Mouse (Mus musculus) G1E (cell line): ENCODE measurements around the gene Cd2bp2. TPM values are rescaled to one million over a fixed set of nuclear protein-coding genes. Genes with fewer than 3 reads are reported as not detected.
A peak's percentile ranks its signal among the peaks of the same experiment; 100 is the strongest.

Experiments
- ATAC-seq: 2 replicates; pipeline ENCODE4 v1.8.0; 2016; ENCODE audit warnings: mild to moderate bottlenecking; ENCODE audit not compliant: insufficient number of reproducible peaks, poor library complexity, low FRiP score, severe bottlenecking; ENCODE audit errors: extremely low read depth
- DNase-seq: peaks from one replicate; pipeline ENCODE4 v3.0.0; 2012; ENCODE audit warnings: low spot score
- H3K27me3 ChIP-seq: 2 replicates; pipeline ENCODE4 v1.6.1; 2012; ENCODE audit warnings: mild to moderate bottlenecking, low read length, inconsistent platforms; ENCODE audit not compliant: insufficient read depth
- H3K36me3 ChIP-seq: replicated peaks from 2 replicates; pipeline ENCODE3; 2012; ENCODE audit warnings: mild to moderate bottlenecking, inconsistent platforms
- H3K4me1 ChIP-seq: 2 replicates; pipeline ENCODE4 v1.6.1; 2012; ENCODE audit warnings: low read depth, low read length, inconsistent platforms, mixed read lengths; ENCODE audit not compliant: insufficient read depth
- H3K4me3 ChIP-seq: 2 replicates; pipeline ENCODE4 v1.5.1; 2012; ENCODE audit warnings: low read depth, mild to moderate bottlenecking, inconsistent platforms, low read length, moderate library complexity, mixed read lengths
- H3K9me3 ChIP-seq: replicated peaks from 2 replicates; pipeline ENCODE4 v1.6.1; 2012; ENCODE audit warnings: inconsistent platforms
- CTCF ChIP-seq: IDR thresholded peaks from 2 replicates; pipeline ENCODE4 v1.5.1; 2012; ENCODE audit warnings: low read depth, low read length, inconsistent platforms, mixed read lengths
- GATA1 ChIP-seq: IDR thresholded peaks from 2 replicates; pipeline ENCODE4 v1.6.1; 2012; ENCODE audit warnings: borderline replicate concordance, low read length, inconsistent platforms, mixed read lengths
- GATA2 ChIP-seq: IDR thresholded peaks from 2 replicates; pipeline ENCODE4 v1.6.1; 2012; ENCODE audit warnings: low read depth, low read length, inconsistent platforms, borderline replicate concordance
- POLR2AphosphoS5 ChIP-seq: IDR thresholded peaks from 2 replicates; pipeline ENCODE4 v1.6.1; 2012; ENCODE audit warnings: low read depth, low read length, inconsistent platforms; ENCODE audit not compliant: insufficient replicate concordance
- TAL1 ChIP-seq: conservative IDR thresholded peaks from 2 replicates; pipeline ENCODE4 v1.6.1; 2012; ENCODE audit warnings: low read depth, low read length, inconsistent platforms, mixed read lengths
- polyA plus RNA-seq: library from polyadenylated mRNA; stranded (reverse); fragments of >175 nt; gene quantifications from 2 replicates; pipeline ENCODE4 v1.2.3, GENCODE M21; 2012
- total RNA-seq, 2 experiments: library from RNA; stranded (forward) in 1 of 2; stranded (reverse) in 1 of 2; fragments of 200-1000 nt in 1 of 2; fragments of >200 nt in 1 of 2; fragmentation: Nextera tagmentation in 1 of 2; gene quantifications; 2 replicates each; pipeline ENCODE4 v1.2.3; 2014 to 2017

The Cd2bp2 gene
- total and polyA plus RNA-seq, 3 experiments: 23.3 to 84.6 (median 71.8) TPM

DNA sequence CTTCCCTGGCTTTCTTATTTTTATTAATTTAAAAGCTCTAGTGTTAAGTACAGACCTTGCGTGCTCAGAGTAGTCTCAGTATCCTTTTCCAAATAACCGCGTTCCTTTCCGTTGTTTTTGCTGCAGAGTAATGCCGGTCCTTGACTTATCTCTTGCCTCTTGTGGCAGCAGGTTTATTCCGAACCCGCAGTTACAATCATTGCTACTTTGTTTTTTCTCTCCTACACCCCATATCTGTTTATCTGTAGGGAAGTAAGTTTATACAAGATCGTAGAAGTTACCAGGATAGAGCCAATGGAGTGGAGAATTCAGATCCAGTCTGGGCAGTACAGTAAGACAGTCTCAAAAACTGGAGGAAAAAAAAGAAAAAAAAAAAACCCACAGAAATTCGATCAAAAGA, 37.9 kb upstream of the Cd2bp2 start:
- TF ChIP-seq GATA2 (no peak), POLR2AphosphoS5 (no peak), CTCF (no peak), GATA1 (no peak), TAL1 (no peak)
- no peaks in the 10 kb centered on the region for H3K9me3 ChIP-seq
- ATAC-seq: no peak
- no peaks in the 10 kb centered on the region for H3K27me3 ChIP-seq
- peaks cover 61% of the 10 kb centered on the region for H3K4me1 ChIP-seq
- H3K36me3 ChIP-seq: peaks cover 69% of the 10 kb centered on the region
- no peak for DNase-seq
- peak overlapping the region; percentile 96 for H3K4me3 ChIP-seq

DNA sequence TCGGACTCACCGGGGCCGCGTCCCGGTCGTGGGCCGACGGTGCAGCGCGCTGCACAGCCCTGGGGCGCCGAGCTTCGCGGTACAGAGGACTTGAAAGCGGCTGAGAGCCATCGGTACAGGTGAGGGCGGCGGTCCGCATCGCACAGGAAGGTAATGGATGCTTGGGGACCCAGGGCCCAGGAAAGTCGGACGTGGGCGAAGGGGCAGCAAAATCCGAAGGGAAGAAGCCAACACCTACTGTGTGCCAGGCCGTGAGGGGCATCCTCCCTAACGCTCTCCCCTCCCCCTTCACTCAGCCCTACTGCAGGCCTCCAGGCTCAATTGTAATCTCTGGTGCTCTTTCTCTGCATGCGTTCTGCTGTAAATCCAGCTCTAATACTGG, 37.5 kb upstream of the Cd2bp2 start:
- peak overlapping the region; percentile 96 for H3K4me3 ChIP-seq
- peaks cover 65% of the 10 kb centered on the region for H3K36me3 ChIP-seq
- H3K9me3 ChIP-seq: no peaks in the 10 kb centered on the region
- DNase-seq (no peak), ATAC-seq (no peak)
- TF ChIP-seq CTCF: no peak
- no peak for TF ChIP-seq GATA2
- TF ChIP-seq GATA1: no peak
- TF ChIP-seq POLR2AphosphoS5: no peak
- no peak for TF ChIP-seq TAL1
- H3K27me3 ChIP-seq: no peaks in the 10 kb centered on the region
- peaks cover 63% of the 10 kb centered on the region for H3K4me1 ChIP-seq

DNA sequence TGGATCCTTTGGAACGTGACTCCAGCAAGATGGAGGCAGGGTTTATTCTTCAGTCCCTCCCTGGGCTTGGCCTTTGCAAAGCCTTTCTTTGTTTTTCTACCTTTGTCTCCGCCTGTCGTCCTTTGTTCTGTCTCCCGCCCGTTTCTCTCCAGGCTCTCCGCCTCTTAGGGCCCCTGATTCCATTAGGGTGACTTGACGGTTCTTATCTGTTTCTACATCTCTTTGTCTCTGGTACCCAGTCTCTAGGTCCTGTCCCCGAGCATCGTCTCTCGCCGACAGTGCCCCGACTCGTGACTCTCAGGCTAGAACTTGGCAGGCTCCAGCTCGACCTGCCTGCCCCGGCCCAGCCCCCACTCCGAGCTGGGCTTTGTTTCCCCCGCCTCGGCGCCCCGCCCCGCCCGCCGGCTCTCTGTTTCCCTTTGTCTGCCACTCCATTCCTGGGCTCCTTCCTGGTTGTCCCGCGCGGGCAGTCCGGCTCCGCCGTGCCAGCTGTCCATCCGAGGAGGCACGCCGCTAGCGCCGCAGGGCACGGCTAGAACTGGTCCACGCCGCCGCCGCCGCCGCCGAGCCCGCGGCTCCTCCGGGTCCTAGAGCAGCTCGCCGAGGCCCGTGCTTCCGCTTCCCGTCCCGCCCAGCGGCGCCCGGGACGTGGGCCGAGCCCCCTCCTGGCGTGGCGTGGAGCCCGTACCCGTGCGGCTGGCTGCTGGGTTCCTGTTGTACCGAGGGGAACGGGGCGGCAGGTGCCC, 36.9 kb upstream of the Cd2bp2 start, which contains the start of the genes Zfp553 and Sept1:
Zfp553 (plus strand) TSS at position 440 of the 746 bp plus-strand sequence.
Sept1 (minus strand) TSS at position 509 of the 746 bp plus-strand sequence.
- ATAC-seq (peak; percentile 67), DNase-seq (peak; percentile 85)
- TF ChIP-seq TAL1 (no peak), GATA1 (no peak), CTCF (no peak), GATA2 (no peak), POLR2AphosphoS5 (no peak)
- peaks cover 60% of the 10 kb centered on the region for H3K36me3 ChIP-seq
- peaks cover 63% of the 10 kb centered on the region for H3K4me1 ChIP-seq
- no peaks in the 10 kb centered on the region for H3K27me3 ChIP-seq
- H3K9me3 ChIP-seq: no peaks in the 10 kb centered on the region
- peak within 1 kb of the TSS; percentile 96 for H3K4me3 ChIP-seq

DNA sequence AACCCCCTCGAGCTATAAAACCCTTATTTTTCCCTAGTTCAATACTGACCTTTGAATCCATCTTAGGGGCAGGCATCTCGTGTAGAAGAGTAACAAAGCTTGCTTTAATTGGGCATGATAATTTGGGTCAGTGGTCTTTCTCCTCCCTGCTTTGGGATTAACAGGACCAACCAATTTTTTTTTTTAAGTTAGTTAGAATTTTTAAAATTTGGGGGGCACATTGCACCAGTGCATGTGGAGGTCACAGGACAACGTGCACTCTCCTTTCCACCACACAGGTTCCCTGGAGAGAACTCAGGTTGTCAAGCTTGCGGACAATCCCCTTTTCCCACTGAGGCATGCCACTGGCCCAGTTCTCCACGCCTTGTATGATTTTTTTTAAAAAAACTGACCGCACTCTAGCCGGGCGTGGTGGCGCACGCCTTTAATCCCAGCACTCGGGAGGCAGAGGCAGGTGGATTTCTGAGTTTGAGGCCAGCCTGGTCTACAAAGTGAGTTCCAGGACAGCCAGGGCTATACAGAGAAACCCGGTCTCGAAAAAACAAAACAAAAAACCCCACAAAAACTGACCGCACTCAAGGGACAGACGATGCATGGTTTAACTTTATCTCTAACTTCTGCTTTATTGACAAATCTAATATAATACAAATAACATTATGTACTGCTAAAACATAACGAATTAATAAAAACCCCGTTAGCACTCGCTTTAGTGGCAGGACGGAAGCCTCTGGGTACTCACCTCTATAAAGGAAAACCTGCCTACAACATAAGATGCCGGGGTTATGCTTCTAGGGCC, 36.2 kb upstream of the Cd2bp2 start:
- Histone ChIP-seq H3K4me1 (peaks cover 68% of the 10 kb centered on the region), H3K27me3 (no peaks in the 10 kb centered on the region), H3K4me3 (peak overlapping the region; percentile 96), H3K36me3 (peaks cover 52% of the 10 kb centered on the region), H3K9me3 (no peaks in the 10 kb centered on the region)
- ATAC-seq (no peak), DNase-seq (no peak)
- TF ChIP-seq POLR2AphosphoS5 (no peak), CTCF (no peak), GATA1 (no peak), GATA2 (no peak), TAL1 (no peak)

DNA sequence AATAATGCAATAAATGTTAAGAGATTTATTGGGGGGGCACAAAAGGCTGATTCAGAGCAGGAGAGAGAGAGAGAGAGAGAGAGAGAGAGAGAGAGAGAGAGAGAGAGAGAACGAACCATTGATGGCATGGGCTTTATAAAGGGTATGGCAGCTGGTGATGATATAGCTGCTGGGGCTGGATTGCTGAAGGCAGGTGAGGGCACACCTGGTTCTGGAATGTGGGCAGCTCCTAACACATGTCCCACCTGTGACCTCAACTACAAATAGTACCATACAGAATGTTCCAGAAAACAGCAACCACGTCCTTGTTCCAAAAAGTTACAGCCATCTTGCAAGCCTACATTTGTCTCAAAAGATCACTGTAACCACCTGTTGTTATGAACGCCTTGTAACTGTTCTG, 35.5 kb upstream of the Cd2bp2 start:
- peaks cover 46% of the 10 kb centered on the region for H3K36me3 ChIP-seq
- DNase-seq: no peak
- H3K4me3 ChIP-seq: peak overlapping the region; percentile 96; the same call in 1 of the 2 replicates
- H3K27me3 ChIP-seq: no peaks in the 10 kb centered on the region
- no peak for TF ChIP-seq CTCF
- no peak for TF ChIP-seq TAL1
- TF ChIP-seq POLR2AphosphoS5: no peak
- TF ChIP-seq GATA2: no peak
- TF ChIP-seq GATA1: no peak
- H3K9me3 ChIP-seq: no peaks in the 10 kb centered on the region
- H3K4me1 ChIP-seq: peaks cover 62% of the 10 kb centered on the region
- ATAC-seq: no peak

DNA sequence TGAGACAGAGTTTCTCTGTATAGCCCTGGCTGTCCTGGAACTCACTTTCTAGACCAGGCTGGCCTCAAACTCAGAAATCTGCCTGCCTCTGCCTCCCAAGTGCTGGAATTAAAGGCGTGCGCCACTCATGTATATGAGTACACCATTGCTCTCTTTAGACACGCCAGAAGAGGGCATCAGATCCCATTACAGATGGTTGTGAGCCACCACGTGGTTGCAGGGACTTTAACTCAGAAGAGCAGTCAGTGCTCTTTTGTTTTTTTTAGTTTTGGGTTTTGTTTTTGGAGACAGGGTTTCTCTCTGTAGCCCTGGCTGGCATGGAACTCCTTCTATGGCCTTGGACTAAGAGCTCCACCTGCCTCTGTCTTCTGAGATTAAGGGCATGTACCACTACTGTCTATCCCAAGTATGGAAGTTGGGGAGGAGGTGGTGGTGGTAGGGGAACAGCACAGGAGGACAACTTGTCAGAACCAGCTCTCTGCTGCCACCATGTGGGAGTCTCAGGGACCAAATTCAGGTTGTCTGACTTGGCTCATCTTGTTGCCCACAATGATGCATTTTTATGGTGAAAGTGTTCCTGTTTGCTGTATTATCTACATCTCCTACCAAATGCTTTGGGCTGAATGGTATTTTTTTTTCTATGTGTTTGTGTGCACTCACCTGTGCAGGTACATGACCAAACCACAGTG, 32.9 kb upstream of the Cd2bp2 start:
- TF ChIP-seq TAL1 (no peak), CTCF (peak; percentile 85)
- ATAC-seq: no peak
- no peaks in the 10 kb centered on the region for H3K27me3 ChIP-seq
- H3K4me1 ChIP-seq: peaks cover 71% of the 10 kb centered on the region
- H3K9me3 ChIP-seq: no peaks in the 10 kb centered on the region
- no peak overlapping the region for H3K4me3 ChIP-seq
- H3K36me3 ChIP-seq: peaks cover 27% of the 10 kb centered on the region
- DNase-seq: no peak
